8 mouse cellular contexts compared by ENCODE assay signal in genomic region chr17:32112434-32113254, GRCm38 (mm10). TPM values are rescaled to one million over a fixed set of nuclear protein-coding genes. Genes with fewer than 3 reads are reported as not detected.
DNase-seq lines count a peak whose midpoint lies in the region; ATAC-seq and TF ChIP-seq lines count a peak whose summit lies in the region.

No protein-coding gene starts in this region.

- in situ Hi-C loops in ES-E14 (cut with MboI; ENCODE audit: low sequenced_read_pairs in 2 of 2, unreplicated experiment in 2 of 2): no loop called here

- ATAC-seq in heart, embryonic 11.5 days (replicated peaks; ENCODE audit: insufficient number of reproducible peaks, low FRiP score, low TSS enrichment): no peak; the same call in 1 of the 2 replicates
- ATAC-seq in hindbrain, embryonic 13.5 days (ENCODE audit: low FRiP score): no peak
- peak; percentile 43 for ATAC-seq in liver, embryonic 15.5 days (ENCODE audit: insufficient read depth)

- H3K4me1 ChIP-seq in heart, embryonic 11.5 days (ENCODE audit: control insufficient read depth, insufficient read depth, low read length): peaks cover 8% of the 10 kb centered on the region
- peaks cover 2 to 16% of the 10 kb centered on the region in 2 experiments; a peak in 2 of 4 replicates for H3K4me1 ChIP-seq in ES-E14 (ENCODE audit: control insufficient read depth in 2 of 2, insufficient read depth in 2 of 2, low read length in 2 of 2, poor library complexity in 1 of 2)
- H3K4me1 ChIP-seq in hindbrain, embryonic 13.5 days (replicated peaks): peaks cover 22% of the 10 kb centered on the region
- peaks cover 98% of the 10 kb centered on the region for H3K4me1 ChIP-seq in liver, embryonic 15.5 days (replicated peaks)

- H3K9me3 ChIP-seq in heart, embryonic 11.5 days (replicated peaks; ENCODE audit: control insufficient read depth, low read length): no peaks in the 10 kb centered on the region
- no peaks in the 10 kb centered on the region for H3K9me3 ChIP-seq in ES-E14 (ENCODE audit: control insufficient read depth, insufficient read depth, low read depth, low read length)
- no peaks in the 10 kb centered on the region for H3K9me3 ChIP-seq in hindbrain, embryonic 13.5 days
- no peaks in the 10 kb centered on the region for H3K9me3 ChIP-seq in liver, embryonic 15.5 days (replicated peaks)

- 53% methylated on average over 8 of the region's 8 CpGs for WGBS in heart, embryonic 11.5 days (ENCODE audit: insufficient replicate concordance)
- WGBS in hindbrain, embryonic 13.5 days: 64% methylated on average over 8 of the region's 8 CpGs
- WGBS in liver, embryonic 15.5 days (ENCODE audit: insufficient replicate concordance): 42% methylated on average over 8 of the region's 8 CpGs

- peak overlapping the region; percentile 50; the same call in 1 of the 2 replicates for H3K4me3 ChIP-seq in heart, embryonic 11.5 days (ENCODE audit: low read depth, low read length)
- H3K4me3 ChIP-seq in ES-E14 (ENCODE audit: insufficient read depth in 1 of 2, low read depth in 1 of 2, low read length in 2 of 2, poor library complexity in 1 of 2, severe bottlenecking in 1 of 2): peak overlapping the region in 1 of 2 experiments; percentile 63; a peak in 1 of 4 replicates
- H3K4me3 ChIP-seq in hindbrain, embryonic 13.5 days: no peak overlapping the region
- peak overlapping the region; percentile 78 for H3K4me3 ChIP-seq in liver, embryonic 15.5 days (replicated peaks)

- peak overlapping the region; percentile 94 for H3K4me2 ChIP-seq in heart, embryonic 11.5 days
- H3K4me2 ChIP-seq in hindbrain, embryonic 13.5 days: peak overlapping the region; percentile 85
- H3K4me2 ChIP-seq in liver, embryonic 15.5 days: peak overlapping the region; percentile 98

- H3K27ac ChIP-seq in heart, embryonic 11.5 days (ENCODE audit: low read depth, low read length): peak overlapping the region; percentile 57; the same call in 1 of the 2 replicates
- no peak overlapping the region for H3K27ac ChIP-seq in ES-E14 (ENCODE audit: insufficient read depth, low read depth, low read length, poor library complexity, severe bottlenecking)
- no peak overlapping the region for H3K27ac ChIP-seq in hindbrain, embryonic 13.5 days
- H3K27ac ChIP-seq in liver, embryonic 15.5 days (replicated peaks): peak overlapping the region; percentile 88

- H3K27me3 ChIP-seq in heart, embryonic 11.5 days (ENCODE audit: control insufficient read depth, insufficient read depth, low read length): peaks cover 6% of the 10 kb centered on the region; the same call in 1 of the 2 replicates
- peaks cover 47% of the 10 kb centered on the region for H3K27me3 ChIP-seq in hindbrain, embryonic 13.5 days
- H3K27me3 ChIP-seq in liver, embryonic 15.5 days: no peaks in the 10 kb centered on the region

- DNase-seq in heart, postnatal 4 days: no peak
- DNase-seq in ES-E14 (ENCODE audit: low read depth, low spot score): no peak
- DNase-seq in testis, postnatal 10 days (ENCODE audit: low spot score): no peak
- no peak for DNase-seq in left cerebral cortex, adult 8-10 months (ENCODE audit: low spot score in 2 of 2)
- no peak for DNase-seq in frontal cortex, postnatal 25 days (ENCODE audit: low spot score in 2 of 2)

- peak overlapping the region; percentile 70; the same call in 1 of the 2 replicates for H3K9ac ChIP-seq in heart, embryonic 11.5 days (ENCODE audit: low read depth, low read length)
- peak overlapping the region; percentile 53; the same call in 1 of the 2 replicates for H3K9ac ChIP-seq in ES-E14 (ENCODE audit: insufficient read depth, low read depth, low read length, poor library complexity, severe bottlenecking)
- H3K9ac ChIP-seq in hindbrain, embryonic 13.5 days: no peak overlapping the region
- peak overlapping the region; percentile 74 for H3K9ac ChIP-seq in liver, embryonic 15.5 days

- H3K36me3 ChIP-seq in heart, embryonic 11.5 days (ENCODE audit: control insufficient read depth, insufficient read depth, low read length): no peaks in the 10 kb centered on the region
- H3K36me3 ChIP-seq in ES-E14 (ENCODE audit: control insufficient read depth, insufficient read depth, low read length, poor library complexity, severe bottlenecking): no peaks in the 10 kb centered on the region
- no peaks in the 10 kb centered on the region for H3K36me3 ChIP-seq in hindbrain, embryonic 13.5 days
- H3K36me3 ChIP-seq in liver, embryonic 15.5 days (replicated peaks): no peaks in the 10 kb centered on the region

TF ChIP-seq in ES-E14, 5 proteins besides CTCF, POLR2A, EP300 and RAD21:
- no peak for TF ChIP-seq CHD2 (IDR thresholded peaks at IDR 0.05; ENCODE audit: low read depth, low read length)
- no peak for TF ChIP-seq MAFK (IDR thresholded peaks at IDR 0.05; ENCODE audit: insufficient read depth, low read depth, low read length)
- TF ChIP-seq ZC3H11A (IDR thresholded peaks at IDR 0.05; ENCODE audit: borderline replicate concordance, low read depth, low read length): no peak
- TF ChIP-seq ZNF384 (IDR thresholded peaks at IDR 0.05; ENCODE audit: low read depth, low read length): no peak
- TF ChIP-seq HCFC1 (IDR thresholded peaks at IDR 0.05; ENCODE audit: borderline replicate concordance, insufficient read depth, low read length): no peak

RNA-seq across cellular contexts. Expression of gene Notch3, which starts 54.0 kb away (rescaled TPM):
- polyA plus RNA-seq in heart, embryonic 11.5 days (2014; fragmentation: Nextera tagmentation; extraction: Ambion mirVana): 6.8 and 6.9 TPM in 2 replicates
- 10 to 100 TPM; 51.5 to 52.3 TPM for total RNA-seq in heart, postnatal 4 days (2021)
- total RNA-seq in ES-E14 (2012; rRNA removed): 37.4 and 73.6 TPM in 2 replicates
- 8.2 and 8.6 TPM in 2 replicates for polyA plus RNA-seq in hindbrain, embryonic 13.5 days (2015; fragmentation: Nextera tagmentation; extraction: Ambion mirVana)
- 0.50 and 0.60 TPM in 2 replicates for polyA plus RNA-seq in liver, embryonic 15.5 days (2015; fragmentation: Nextera tagmentation; extraction: Ambion mirVana)
- total RNA-seq in left cerebral cortex, adult 8-10 months (2022): 10 to 100 TPM in 2 of 4 experiments, 1 to 10 TPM in 2; 8.6 to 12.2 (median 9.7) TPM

Comparison
In these comparisons a context has a peak if more than half of its experiments do, and no peak if none do; other contexts are left out.
1. H3K27ac ChIP-seq: peak in heart, embryonic 11.5 days (single experiment) and liver, embryonic 15.5 days (single experiment); none in ES-E14 (single experiment) and hindbrain, embryonic 13.5 days (single experiment).
2. Peak in every context shown above with its lines, with median percentiles within 50 percentile points of each other: H3K4me2 ChIP-seq.